Mouse (Mus musculus): Measurements from ENCODE around the gene Rnf135. TPM values are rescaled to one million over a fixed set of nuclear protein-coding genes. Genes with fewer than 3 reads are reported as not detected.

Rnf135 gene
- total and polyA plus RNA-seq, 3 experiments, result 5.2 to 8.0 TPM; not detected in 1

DNA sequence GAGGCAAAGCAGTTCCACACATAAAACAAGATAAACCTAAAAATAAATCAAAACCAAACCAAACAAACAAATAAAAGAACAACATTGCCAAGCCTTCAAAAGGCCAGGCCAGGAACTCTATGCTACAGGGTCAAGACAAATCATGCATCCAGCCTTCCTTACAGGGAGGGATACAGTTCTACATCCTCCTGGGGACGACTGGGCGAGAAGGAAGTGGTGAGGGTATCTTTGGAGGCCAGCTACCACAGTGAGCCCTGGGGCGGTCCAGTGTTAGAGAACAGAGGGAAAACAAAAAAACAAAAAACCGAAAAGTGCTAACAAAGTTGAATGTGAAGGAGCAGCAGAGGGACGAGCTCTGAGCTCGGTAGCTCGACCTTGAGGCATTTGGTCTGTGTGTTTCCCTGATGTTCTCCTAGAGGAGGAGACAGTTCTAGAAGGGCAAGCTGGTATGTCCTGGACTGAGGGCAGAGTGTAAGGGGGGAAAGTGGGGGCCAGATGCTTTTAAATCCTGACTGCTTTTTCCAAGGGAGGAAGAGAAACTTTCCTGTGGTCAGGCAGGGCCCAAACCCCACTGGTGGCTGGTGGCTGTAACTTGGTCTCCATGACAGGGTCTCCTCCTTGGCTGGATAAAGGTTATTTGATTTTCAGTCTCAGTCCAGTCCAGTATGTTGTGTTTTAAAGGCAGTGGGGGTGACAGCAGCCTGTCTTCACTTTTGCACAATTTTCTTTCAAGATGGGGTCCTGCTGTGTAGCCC is 20.1 kb upstream of the Rnf135 start:
- H3K9ac ChIP-seq (ENCODE audit: control insufficient read depth, low read depth, low read length, poor library complexity, severe bottlenecking), result no peak overlapping the region
- peak in 1 of 2 experiments; percentile 6; a peak in 1 of 4 replicates for TF ChIP-seq EP300 (IDR thresholded peaks at IDR 0.05; ENCODE audit: low read depth in 1 of 2, low read length in 2 of 2)
- no peak for TF ChIP-seq ZC3H11A (IDR thresholded peaks at IDR 0.05; ENCODE audit: low read depth, low read length)
- H3K79me2 ChIP-seq (ENCODE audit: control insufficient read depth, insufficient read depth, low read length, poor library complexity), result no peaks in the 10 kb centered on the region
- no peaks in the 10 kb centered on the region for H3K9me3 ChIP-seq (replicated peaks; ENCODE audit: insufficient read depth, low read length)
- no peaks in the 10 kb centered on the region for H3K36me3 ChIP-seq (ENCODE audit: control insufficient read depth in 1 of 2, insufficient read depth in 2 of 2, low read length in 2 of 2)
- H3K4me1 ChIP-seq (ENCODE audit: control insufficient read depth in 1 of 2, insufficient read depth in 2 of 2, low read length in 2 of 2), result no peaks in the 10 kb centered on the region; a peak in 1 of 4 replicates
- H3K4me3 ChIP-seq (ENCODE audit: control insufficient read depth in 1 of 2, insufficient read depth in 1 of 2, low read depth in 2 of 2, low read length in 2 of 2), result no peak overlapping the region
- peaks cover 7 to 12% of the 10 kb centered on the region in 2 experiments; a peak in 3 of 4 replicates for H3K27me3 ChIP-seq (ENCODE audit: control insufficient read depth in 1 of 2, insufficient read depth in 2 of 2, low read length in 2 of 2)
- no peak overlapping the region for H3K27ac ChIP-seq (ENCODE audit: control insufficient read depth, low read depth, low read length)
- no peak for DNase-seq (ENCODE audit: low read depth, low spot score)

DNA sequence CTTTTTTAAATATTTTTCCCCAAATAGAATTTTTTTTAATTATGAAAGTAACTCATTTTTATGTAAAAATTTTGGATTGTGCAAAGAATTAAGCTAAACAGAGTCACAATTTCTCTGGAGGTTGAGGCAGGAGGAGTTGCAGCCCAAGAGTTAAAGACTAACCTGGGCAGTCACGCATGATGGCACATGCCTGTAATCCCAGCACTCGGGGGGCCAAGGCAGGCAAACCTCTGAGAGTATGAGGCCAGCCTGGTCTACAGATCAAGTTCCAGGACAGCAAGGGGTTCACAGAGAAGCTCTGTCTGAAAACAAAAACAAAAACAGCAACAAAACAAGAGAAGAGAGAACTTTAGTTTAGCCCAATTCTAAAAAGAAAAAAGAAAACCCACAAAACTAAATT is 19.4 kb upstream of the Rnf135 start:
- Histone ChIP-seq H3K27ac (ENCODE audit: control insufficient read depth, low read depth, low read length) (no peak overlapping the region), H3K9me3 (replicated peaks; ENCODE audit: insufficient read depth, low read length) (no peaks in the 10 kb centered on the region), H3K4me1 (ENCODE audit: control insufficient read depth in 1 of 2, insufficient read depth in 2 of 2, low read length in 2 of 2) (no peaks in the 10 kb centered on the region; a peak in 1 of 4 replicates), H3K79me2 (ENCODE audit: control insufficient read depth, insufficient read depth, low read length, poor library complexity) (no peaks in the 10 kb centered on the region), H3K36me3 (ENCODE audit: control insufficient read depth in 1 of 2, insufficient read depth in 2 of 2, low read length in 2 of 2) (no peaks in the 10 kb centered on the region), H3K9ac (ENCODE audit: control insufficient read depth, low read depth, low read length, poor library complexity, severe bottlenecking) (no peak overlapping the region), H3K27me3 (ENCODE audit: control insufficient read depth in 1 of 2, insufficient read depth in 2 of 2, low read length in 2 of 2) (peaks cover 5 to 10% of the 10 kb centered on the region in 2 experiments; a peak in 3 of 4 replicates), H3K4me3 (ENCODE audit: control insufficient read depth in 1 of 2, insufficient read depth in 1 of 2, low read depth in 2 of 2, low read length in 2 of 2) (no peak overlapping the region)
- no peak for DNase-seq (ENCODE audit: low read depth, low spot score)
- TF ChIP-seq ZKSCAN1 (IDR thresholded peaks at IDR 0.05; ENCODE audit: low read depth, low read length) (no peak), GATA1 (IDR thresholded peaks at IDR 0.05; ENCODE audit: low read depth, low read length) (no peak), JUND (IDR thresholded peaks at IDR 0.05; ENCODE audit: low read depth, low read length) (no peak), CHD1 (IDR thresholded peaks at IDR 0.05; ENCODE audit: low read depth, low read length) (no peak), SIN3A (IDR thresholded peaks at IDR 0.05; ENCODE audit: low read length) (no peak), TAL1 (IDR thresholded peaks at IDR 0.05; ENCODE audit: low read length) (no peak), RAD21 (IDR thresholded peaks at IDR 0.05; ENCODE audit: low read depth, low read length) (no peak), POLR2AphosphoS5 (IDR thresholded peaks at IDR 0.05; ENCODE audit: borderline replicate concordance, low read depth, low read length) (no peak), EP300 (IDR thresholded peaks at IDR 0.05; ENCODE audit: low read depth in 1 of 2, low read length in 2 of 2) (no peak), CHD2 (IDR thresholded peaks at IDR 0.05; ENCODE audit: low read length) (no peak), TCF12 (IDR thresholded peaks at IDR 0.05; ENCODE audit: low read depth, low read length) (no peak), USF1 (IDR thresholded peaks at IDR 0.05; ENCODE audit: low read depth, low read length) (no peak), SMC3 (IDR thresholded peaks at IDR 0.05; ENCODE audit: low read depth, low read length) (no peak), ETS1 (IDR thresholded peaks at IDR 0.05; ENCODE audit: low read depth, low read length) (no peak)
